Mouse (Mus musculus): ENCODE data around the gene Plod3. TPM values are rescaled to one million over a fixed set of nuclear protein-coding genes. Genes with fewer than 3 reads are reported as not detected.
"Not testable (repeated sequence)": the region's sequence is repeated elsewhere in the genome, so short reads cannot be mapped to it uniquely, and the experiment has no call there.

The Plod3 gene
- 10 to 100 TPM; 33.7 to 38.5 TPM for total RNA-seq (2021)

GRCm38 (mm10) chr5:136986695-136987137 is at the start of gene Plod3:
Gene Plod3 (plus strand): TSS chr5:136987019.
- intact Hi-C loops (cut with DNase I) = loop anchor here (1.0 to 2.0 kb wide), 2 partner anchors 33 to 44 kb away; partner anchors contain the start of gene Fis1
- DNase-seq (ENCODE audit: low spot score in 2 of 2) = peak; percentile 97 to 99

GRCm38 (mm10) chr5:136937621-136938020 is 49.2 kb upstream of the Plod3 start:
- no peak for DNase-seq (ENCODE audit: low spot score in 2 of 2)
- intact Hi-C loops (cut with DNase I) = no loop called here

GRCm38 (mm10) chr5:136939284-136939683 is 47.5 kb upstream of the Plod3 start:
- intact Hi-C loops (cut with DNase I) = no loop called here
- DNase-seq (ENCODE audit: low spot score in 2 of 2) = no peak

GRCm38 (mm10) chr5:136940029-136940428 is 46.8 kb upstream of the Plod3 start:
- DNase-seq (ENCODE audit: low spot score in 2 of 2); intact Hi-C loops (cut with DNase I): not testable (repeated sequence)

GRCm38 (mm10) chr5:136940845-136941560 is 45.8 kb upstream of the Plod3 start:
- intact Hi-C loops (cut with DNase I) = no loop called here
- DNase-seq (ENCODE audit: low spot score in 2 of 2) = no peak

GRCm38 (mm10) chr5:136942781-136943180 is 44.0 kb upstream of the Plod3 start:
- intact Hi-C loops (cut with DNase I) = no loop called here
- DNase-seq (ENCODE audit: low spot score in 2 of 2) = no peak

GRCm38 (mm10) chr5:136943382-136943781 is 43.4 kb upstream of the Plod3 start:
- intact Hi-C loops (cut with DNase I) = no loop called here
- DNase-seq (ENCODE audit: low spot score in 2 of 2) = no peak

GRCm38 (mm10) chr5:136945084-136945483 is 41.7 kb upstream of the Plod3 start:
- intact Hi-C loops (cut with DNase I) = no loop called here
- DNase-seq (ENCODE audit: low spot score in 2 of 2) = peak in 1 of 2 experiments; percentile 30

GRCm38 (mm10) chr5:136947874-136948273 is 38.9 kb upstream of the Plod3 start:
- intact Hi-C loops (cut with DNase I) = no loop called here
- no peak for DNase-seq (ENCODE audit: low spot score in 2 of 2)

- intact Hi-C loops (cut with DNase I); DNase-seq (ENCODE audit: low spot score in 2 of 2): not testable (repeated sequence)
Observed at GRCm38 (mm10) chr5:136949551-136950336, 37.1 kb upstream of the Plod3 start.

- DNase-seq (ENCODE audit: low spot score in 2 of 2) = no peak
Observed at GRCm38 (mm10) chr5:136950521-136950920, 36.3 kb upstream of the Plod3 start.

GRCm38 (mm10) chr5:136952153-136952552 is 34.7 kb upstream of the Plod3 start:
- intact Hi-C loops (cut with DNase I) = no loop called here
- no peak for DNase-seq (ENCODE audit: low spot score in 2 of 2)

More at GRCm38 (mm10) chr5:136950521-136950920, 36.3 kb upstream of the Plod3 start:
- intact Hi-C loops (cut with DNase I) = no loop called here

GRCm38 (mm10) chr5:136953015-136953414 is 33.8 kb upstream of the Plod3 start, which contains the start of gene Fis1:
Gene Fis1 (plus strand): TSS chr5:136953275.
- intact Hi-C loops (cut with DNase I) = loop anchor here (1.0 kb wide), 2 partner anchors 9 to 34 kb away; partner anchors contain the start of gene Plod3
- DNase-seq (ENCODE audit: low spot score in 2 of 2) = peak; percentile 92 to 98

GRCm38 (mm10) chr5:136953440-136953951 is 33.3 kb upstream of the Plod3 start:
- intact Hi-C loops (cut with DNase I) = loop anchor here (1.0 kb wide), 2 partner anchors 9 to 34 kb away; partner anchors contain the start of gene Plod3
- DNase-seq (ENCODE audit: low spot score in 2 of 2) = peak; percentile 44 to 50

GRCm38 (mm10) chr5:136955622-136956021 is 31.2 kb upstream of the Plod3 start:
- no peak for DNase-seq (ENCODE audit: low spot score in 2 of 2)
- intact Hi-C loops (cut with DNase I) = no loop called here

GRCm38 (mm10) chr5:136957250-136957649 is 29.6 kb upstream of the Plod3 start:
- intact Hi-C loops (cut with DNase I) = no loop called here
- no peak for DNase-seq (ENCODE audit: low spot score in 2 of 2)

GRCm38 (mm10) chr5:136958991-136959605 is 27.7 kb upstream of the Plod3 start:
- no peak for DNase-seq (ENCODE audit: low spot score in 2 of 2)

GRCm38 (mm10) chr5:136960053-136960452 is 26.8 kb upstream of the Plod3 start:
- intact Hi-C loops (cut with DNase I) = no loop called here
- DNase-seq (ENCODE audit: low spot score in 2 of 2) = no peak

More at GRCm38 (mm10) chr5:136958991-136959605, 27.7 kb upstream of the Plod3 start:
- intact Hi-C loops (cut with DNase I) = no loop called here

GRCm38 (mm10) chr5:136961334-136961982 is 25.4 kb upstream of the Plod3 start:
- DNase-seq (ENCODE audit: low spot score in 2 of 2) = peak; percentile 26 to 37
- intact Hi-C loops (cut with DNase I) = no loop called here

All from left cerebral cortex, postnatal 25 days (tissue).